Comparison of ENCODE assay signal across 22 mouse cellular contexts in genomic region chr9:84031406-84031805, GRCm38 (mm10).
DNase-seq lines count a peak whose midpoint lies in the region; ATAC-seq lines count a peak whose summit lies in the region.
"Had no signal": no experiment of that assay in that cellular context is flagged by ENCODE, and none has a peak within 500 bp of the region (broad histone marks: within the 10 kb centered on the region; RNA-seq: fewer than 3 reads in every experiment).

No protein-coding gene starts in this region.

- H3K9me3 ChIP-seq in midbrain, embryonic 11.5 days (ENCODE audit: control insufficient read depth, low read length) = no peaks in the 10 kb centered on the region
- H3K9me3 ChIP-seq in midbrain, embryonic 14.5 days (ENCODE audit: control insufficient read depth, low read length) = no peaks in the 10 kb centered on the region
- H3K9me3 ChIP-seq: embryonic facial prominence, embryonic 13.5 days; embryonic facial prominence, embryonic 15.5 days; forebrain, embryonic 10.5 days; forebrain, embryonic 12.5 days had no signal

- H3K27ac ChIP-seq in midbrain, embryonic 11.5 days (ENCODE audit: low read depth, low read length) = no peak overlapping the region
- no peak overlapping the region for H3K27ac ChIP-seq in midbrain, embryonic 14.5 days (replicated peaks; ENCODE audit: low read depth, low read length)
- H3K27ac ChIP-seq: embryonic facial prominence, embryonic 13.5 days; embryonic facial prominence, embryonic 15.5 days; forebrain, embryonic 12.5 days had no signal

- peaks cover 17% of the 10 kb centered on the region for H3K4me1 ChIP-seq in midbrain, embryonic 11.5 days (ENCODE audit: control insufficient read depth, insufficient read depth, low read length)
- H3K4me1 ChIP-seq in midbrain, embryonic 14.5 days (ENCODE audit: control insufficient read depth, insufficient read depth, low read length) = peaks cover 23% of the 10 kb centered on the region

- 90% methylated on average over 6 of the region's 6 CpGs for WGBS in midbrain, embryonic 11.5 days
- WGBS in midbrain, embryonic 14.5 days = 91% methylated on average over 6 of the region's 6 CpGs

- H3K27me3 ChIP-seq in midbrain, embryonic 11.5 days (ENCODE audit: control insufficient read depth, insufficient read depth, low read length) = no peaks in the 10 kb centered on the region
- H3K27me3 ChIP-seq in midbrain, embryonic 14.5 days (ENCODE audit: control insufficient read depth, insufficient read depth, low read length) = no peaks in the 10 kb centered on the region
- H3K27me3 ChIP-seq: embryonic facial prominence, embryonic 15.5 days; forebrain, embryonic 12.5 days had no signal

- no peak overlapping the region for H3K4me2 ChIP-seq in midbrain, embryonic 11.5 days
- no peak overlapping the region for H3K4me2 ChIP-seq in midbrain, embryonic 14.5 days (ENCODE audit: low read length)
- H3K4me2 ChIP-seq: embryonic facial prominence, embryonic 13.5 days; embryonic facial prominence, embryonic 15.5 days; forebrain, embryonic 12.5 days had no signal

- no peak overlapping the region for H3K4me3 ChIP-seq in midbrain, embryonic 11.5 days (ENCODE audit: low read depth, low read length)
- no peak overlapping the region for H3K4me3 ChIP-seq in midbrain, embryonic 14.5 days (replicated peaks; ENCODE audit: low read depth, low read length)
- H3K4me3 ChIP-seq: embryonic facial prominence, embryonic 13.5 days; embryonic facial prominence, embryonic 15.5 days; erythroblast, embryonic 14.5 days; forebrain, embryonic 10.5 days; forebrain, embryonic 12.5 days had no signal

- no peaks in the 10 kb centered on the region for H3K36me3 ChIP-seq in midbrain, embryonic 11.5 days (ENCODE audit: control insufficient read depth, insufficient read depth, low read length)
- no peaks in the 10 kb centered on the region for H3K36me3 ChIP-seq in midbrain, embryonic 14.5 days (ENCODE audit: control insufficient read depth, insufficient read depth, low read length)
- H3K36me3 ChIP-seq: embryonic facial prominence, embryonic 13.5 days; embryonic facial prominence, embryonic 15.5 days; forebrain, embryonic 10.5 days; forebrain, embryonic 12.5 days had no signal

- ATAC-seq in frontal cortex, adult (ENCODE audit: low TSS enrichment) = peak; percentile 92
- no peak for ATAC-seq in midbrain, embryonic 11.5 days (ENCODE audit: low FRiP score)
- ATAC-seq in midbrain, embryonic 14.5 days (ENCODE audit: low FRiP score, low TSS enrichment) = no peak
- ATAC-seq in monocyte, adult 5-6 weeks (replicated peaks; ENCODE audit: insufficient number of reproducible peaks, low FRiP score, low TSS enrichment, poor library complexity, severe bottlenecking) = no peak
- ATAC-seq: forebrain, embryonic 14.5 days; forebrain, embryonic 16.5 days had no signal

- no peak overlapping the region for H3K9ac ChIP-seq in midbrain, embryonic 11.5 days (ENCODE audit: low read length)
- no peak overlapping the region for H3K9ac ChIP-seq in midbrain, embryonic 14.5 days (replicated peaks; ENCODE audit: low read length)
- H3K9ac ChIP-seq: embryonic facial prominence, embryonic 13.5 days; embryonic facial prominence, embryonic 15.5 days; forebrain, embryonic 12.5 days had no signal

- DNase-seq in frontal cortex, postnatal 36 days (ENCODE audit: low spot score in 2 of 2) = no peak
- DNase-seq in midbrain, embryonic 11.5 days (ENCODE audit: low spot score, missing footprints) = peak; percentile 72
- DNase-seq in midbrain, embryonic 14.5 days = no peak
- peak; percentile 44 for DNase-seq in 416B (ENCODE audit: low read depth)
- DNase-seq: adrenal gland, adult 2 months; adrenal gland, postnatal 10 days; adrenal gland, postnatal 25 days; cerebellum, adult 11-12 months; cerebellum, adult 8-10 months; cerebellum, adult 9-11 months; cerebellum, postnatal 14 days; cerebellum, postnatal 36 days; embryo, embryonic 11 days had no signal

Comparison
In these comparisons a context has a peak if more than half of its experiments do, and no peak if none do; other contexts are left out.
1. DNase-seq: peak in midbrain, embryonic 11.5 days (single experiment) and 416B (single experiment); none in frontal cortex, postnatal 36 days (0 of 2) and midbrain, embryonic 14.5 days (single experiment).